ENCODE assay signal across 5 mouse cellular contexts in the genomic region with DNA sequence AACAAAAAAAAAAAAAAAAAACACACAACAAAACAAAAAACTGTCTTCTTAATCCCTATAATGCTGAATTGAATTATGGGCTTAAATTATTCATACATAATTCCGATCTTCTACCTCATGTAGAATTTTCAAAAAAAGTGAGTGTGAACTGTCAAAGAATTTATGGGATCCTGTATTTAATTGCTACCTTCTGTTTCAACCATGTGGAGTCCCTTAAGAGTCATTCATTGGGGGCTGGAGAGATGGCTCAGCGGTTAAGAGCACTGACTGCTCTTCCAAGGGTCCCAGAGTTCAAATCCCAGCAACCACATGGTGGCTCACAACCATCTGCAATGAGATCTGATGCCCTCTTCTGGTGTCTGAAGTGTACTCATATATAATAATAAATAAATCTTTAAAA. TPM values are rescaled to one million over a fixed set of nuclear protein-coding genes. Genes with fewer than 3 reads are reported as not detected.
"Had no signal": no experiment of that assay in that cellular context is flagged by ENCODE, and none has a peak within 500 bp of the region (broad histone marks: within the 10 kb centered on the region; RNA-seq: fewer than 3 reads in every experiment).

No protein-coding gene starts in this region.

RNA-seq across cellular contexts. Expression of gene Ccdc73, which starts 19.7 kb away (rescaled TPM):
- total RNA-seq: left cerebral cortex, postnatal 14 days; left cerebral cortex, postnatal 25 days; megakaryocyte-erythroid progenitor cell, adult 5-6 weeks had no signal
- polyA plus RNA-seq: liver, adult 2 months; lung, adult 2 months had no signal
